Mouse (Mus musculus) ES-E14 (cell line): ENCODE results near the gene Sgo1. TPM values are rescaled to one million over a fixed set of nuclear protein-coding genes. Genes with fewer than 3 reads are reported as not detected.
"Not testable (repeated sequence)": the region's sequence is repeated elsewhere in the genome, so short reads cannot be mapped to it uniquely, and the experiment has no call there.

Source experiments
- DNase-seq: peaks from one replicate; pipeline ENCODE4 v3.0.0-alpha.2; 2013; ENCODE audit warnings: low read depth, low spot score
- H3K27ac ChIP-seq: 2 replicates; pipeline ENCODE4 v1.5.1; 2012; ENCODE audit warnings: low read depth, mild to moderate bottlenecking, low read length, moderate library complexity, mixed read lengths; ENCODE audit not compliant: poor library complexity, insufficient read depth, severe bottlenecking
- H3K36me3 ChIP-seq: 2 replicates; pipeline ENCODE4 v1.6.1; 2012; ENCODE audit warnings: mild to moderate bottlenecking, low read length, moderate library complexity, mixed read lengths; ENCODE audit not compliant: control insufficient read depth, poor library complexity, insufficient read depth, severe bottlenecking
- H3K4me1 ChIP-seq, 2 experiments: fragments of 150-350 bp in 1 of 2; sonication (generic) in 1 of 2; 2 replicates each; pipeline ENCODE4 v1.6.1; 2012; ENCODE audit warnings: low read length in 2 of 2, mild to moderate bottlenecking in 1 of 2, mixed read lengths in 1 of 2; ENCODE audit not compliant: control insufficient read depth in 2 of 2, insufficient read depth in 2 of 2, poor library complexity in 1 of 2
- H3K4me3 ChIP-seq, 2 experiments: fragments of 150-350 bp in 1 of 2; sonication (generic) in 1 of 2; 2 replicates each; pipeline ENCODE4 v1.5.1; 2012; ENCODE audit warnings: low read length in 2 of 2, low read depth in 1 of 2, mild to moderate bottlenecking in 1 of 2, mixed read lengths in 1 of 2; ENCODE audit not compliant: insufficient read depth in 1 of 2, poor library complexity in 1 of 2, severe bottlenecking in 1 of 2
- H3K9ac ChIP-seq: 2 replicates; pipeline ENCODE4 v1.6.1; 2012; ENCODE audit warnings: low read depth, mild to moderate bottlenecking, low read length, mixed read lengths; ENCODE audit not compliant: poor library complexity, insufficient read depth, severe bottlenecking
- H3K9me3 ChIP-seq: fragments of 150-350 bp; sonication (generic); 2 replicates; pipeline ENCODE4 v1.6.1; 2012; ENCODE audit warnings: low read depth, mild to moderate bottlenecking, low read length; ENCODE audit not compliant: control insufficient read depth, insufficient read depth
- CHD2 ChIP-seq: IDR thresholded peaks from 2 replicates; pipeline ENCODE4 v1.6.1; 2014; ENCODE audit warnings: mild to moderate bottlenecking, low read depth, low read length, inconsistent platforms
- HCFC1 ChIP-seq: IDR thresholded peaks from 2 replicates; pipeline ENCODE4 v1.6.1; 2012; ENCODE audit warnings: low read length, inconsistent platforms, borderline replicate concordance; ENCODE audit not compliant: insufficient read depth
- MAFK ChIP-seq: IDR thresholded peaks from 2 replicates; pipeline ENCODE4 v1.6.1; 2014; ENCODE audit warnings: mild to moderate bottlenecking, low read depth, low read length, inconsistent platforms; ENCODE audit not compliant: insufficient read depth
- ZC3H11A ChIP-seq: IDR thresholded peaks from 2 replicates; pipeline ENCODE4 v1.6.1; 2012; ENCODE audit warnings: low read depth, mild to moderate bottlenecking, inconsistent platforms, low read length, borderline replicate concordance
- ZNF384 ChIP-seq: IDR thresholded peaks from 2 replicates; pipeline ENCODE4 v1.6.1; 2012; ENCODE audit warnings: low read depth, low read length, inconsistent platforms
- in situ Hi-C, 2 experiments: fragments of 600-800 bp; cut with MboI; formaldehyde crosslinking; loops; one replicate each; pipeline ENCODE4 v1.15.1; 2025; ENCODE audit warnings: low sequenced_read_pairs in 2 of 2, inconsistent platforms in 1 of 2; ENCODE audit not compliant: unreplicated experiment in 2 of 2
- total RNA-seq: library from RNA; depleted of rRNA; stranded (reverse); fragments of 300-350 nt; gene quantifications from 2 replicates; pipeline ENCODE4 v1.2.3, GENCODE M21; 2012; rRNA removed

Sgo1 gene
- total RNA-seq: 23.8 and 26.5 TPM in 2 replicates

DNA sequence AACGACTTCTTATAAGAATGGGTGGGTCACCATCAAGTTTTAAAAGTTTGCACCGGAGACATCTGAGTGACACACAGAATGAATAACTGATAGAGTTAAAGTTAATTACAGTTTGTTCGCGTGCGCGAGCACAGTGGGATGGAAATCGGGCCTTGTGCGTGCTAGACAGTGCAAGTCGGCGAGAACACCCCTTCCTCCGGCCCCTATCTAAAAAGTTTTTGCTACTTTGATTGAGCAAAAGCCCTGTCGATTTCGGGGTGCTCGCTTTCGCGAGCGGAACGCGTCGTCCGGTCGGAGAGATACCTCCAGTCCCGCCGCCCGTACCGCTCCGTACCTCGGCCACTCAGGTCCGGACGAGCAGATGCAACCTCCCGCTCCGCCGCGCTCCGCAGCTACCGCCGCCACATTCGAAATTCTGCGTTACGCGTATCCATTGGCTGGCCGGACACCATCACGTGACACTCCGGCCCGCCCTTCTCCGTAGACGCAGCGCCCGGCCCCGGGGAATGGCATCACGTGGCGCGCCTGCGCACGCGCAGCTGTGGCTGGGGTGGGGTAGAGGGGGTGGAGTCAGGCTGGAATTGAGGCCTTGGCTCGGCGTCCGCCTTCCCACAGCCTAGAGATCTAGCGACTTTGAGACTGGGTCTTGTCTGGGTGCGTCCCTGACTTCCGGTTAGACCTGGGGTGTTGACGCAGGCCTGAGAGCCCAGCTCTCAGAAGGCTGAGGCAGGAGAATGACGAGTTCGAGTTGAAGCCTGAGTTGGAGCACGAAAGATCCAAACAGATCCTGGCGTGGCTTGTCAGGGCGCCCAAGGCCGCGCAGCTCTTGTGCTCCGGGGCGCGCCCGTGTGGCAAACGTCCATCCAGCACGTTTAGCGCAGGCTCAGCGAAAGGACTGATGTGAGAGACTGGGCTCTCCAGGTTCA lies at the start of gene Sgo1:
TSS of gene Sgo1 (minus strand) at position 457 of the 926 bp plus-strand sequence.
- no peaks in the 10 kb centered on the region for H3K9me3 ChIP-seq
- peaks cover 8% of the 10 kb centered on the region for H3K36me3 ChIP-seq
- H3K4me3 ChIP-seq: peak within 1 kb of the TSS; percentile 81 to 93
- H3K27ac ChIP-seq: peak within 1 kb of the TSS; percentile 89
- peaks cover 0 to 2% of the 10 kb centered on the region in 2 experiments; a peak in 2 of 4 replicates for H3K4me1 ChIP-seq
- TF ChIP-seq ZNF384 (no peak), MAFK (0 out of 2 replicates have a peak, but pooled peaks have one; percentile 34), HCFC1 (peak; percentile 55; the same call in 1 of the 2 replicates)
- peak; percentile 95 for DNase-seq
- H3K9ac ChIP-seq: peak within 1 kb of the TSS; percentile 91
- in situ Hi-C loops: no loop called here

DNA sequence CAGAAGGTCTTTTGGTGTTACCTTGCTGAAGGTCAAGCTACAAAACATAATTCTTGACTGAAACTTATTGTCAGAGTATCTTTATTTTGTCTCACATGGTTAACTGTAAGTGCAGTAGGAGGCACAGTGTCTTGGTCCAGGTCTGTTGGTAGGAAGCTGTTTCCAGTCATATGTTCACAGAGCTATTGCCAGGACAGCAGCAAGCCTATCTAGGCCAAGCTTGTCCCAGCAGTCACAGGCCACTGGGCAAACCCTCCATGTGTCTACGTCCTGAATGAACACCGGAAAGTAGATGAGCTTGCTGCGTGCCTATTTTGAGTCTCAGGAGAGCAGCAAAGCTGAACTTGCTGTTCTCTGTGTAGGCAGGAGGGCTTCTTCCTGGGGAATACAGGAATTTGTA lies 29.8 kb upstream of the Sgo1 start:
- H3K4me3 ChIP-seq, H3K9me3 ChIP-seq, H3K9ac ChIP-seq, H3K27ac ChIP-seq, H3K4me1 ChIP-seq, DNase-seq, in situ Hi-C loops, H3K36me3 ChIP-seq: not testable (repeated sequence)

DNA sequence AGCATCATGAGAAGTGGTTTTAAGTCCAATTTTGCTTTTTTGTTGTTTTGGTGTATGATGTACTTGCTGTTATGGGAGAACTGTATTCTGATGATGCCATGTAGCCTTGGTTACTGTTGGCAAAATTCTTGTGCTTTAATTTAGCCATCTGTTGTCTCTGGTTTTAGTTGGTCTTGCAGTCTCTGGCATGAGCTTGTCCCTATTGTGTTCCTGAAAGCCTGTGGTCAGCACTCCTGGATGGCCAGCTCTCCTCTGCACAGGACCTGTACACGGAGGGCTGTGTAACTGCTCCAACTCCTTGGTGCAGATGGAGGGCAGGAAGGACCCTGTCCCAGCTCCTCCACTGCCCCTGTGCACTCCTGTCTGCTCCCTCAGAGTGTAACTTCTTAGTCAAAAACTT lies 29.3 kb upstream of the Sgo1 start:
- no peak for TF ChIP-seq ZC3H11A
- Histone ChIP-seq H3K36me3 (no peaks in the 10 kb centered on the region), H3K4me3 (no peak overlapping the region), H3K9ac (no peak overlapping the region), H3K27ac (no peak overlapping the region), H3K9me3 (no peaks in the 10 kb centered on the region), H3K4me1 (no peaks in the 10 kb centered on the region)
- in situ Hi-C loops: no loop called here
- no peak for DNase-seq

DNA sequence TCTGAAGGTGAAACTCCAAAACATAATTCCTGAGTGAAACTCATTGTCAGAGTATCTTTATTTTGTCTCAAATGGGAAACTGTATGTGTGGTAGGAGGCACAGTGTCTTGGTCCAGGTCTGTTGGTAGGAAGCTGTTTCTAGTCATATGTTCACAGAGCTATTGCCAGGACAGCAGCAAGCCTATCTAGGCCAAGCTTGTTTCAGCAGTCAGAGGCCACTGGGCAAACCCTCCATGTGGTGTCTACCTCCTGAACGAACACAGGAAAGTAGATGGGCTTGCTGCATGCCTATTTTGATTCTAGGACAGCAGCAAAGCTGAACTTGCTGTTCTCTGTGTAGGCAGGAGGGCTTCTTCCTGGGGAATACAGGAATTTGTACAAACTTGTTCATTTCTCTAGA lies 26.0 kb upstream of the Sgo1 start:
- DNase-seq, H3K9me3 ChIP-seq, in situ Hi-C loops: not testable (repeated sequence)

DNA sequence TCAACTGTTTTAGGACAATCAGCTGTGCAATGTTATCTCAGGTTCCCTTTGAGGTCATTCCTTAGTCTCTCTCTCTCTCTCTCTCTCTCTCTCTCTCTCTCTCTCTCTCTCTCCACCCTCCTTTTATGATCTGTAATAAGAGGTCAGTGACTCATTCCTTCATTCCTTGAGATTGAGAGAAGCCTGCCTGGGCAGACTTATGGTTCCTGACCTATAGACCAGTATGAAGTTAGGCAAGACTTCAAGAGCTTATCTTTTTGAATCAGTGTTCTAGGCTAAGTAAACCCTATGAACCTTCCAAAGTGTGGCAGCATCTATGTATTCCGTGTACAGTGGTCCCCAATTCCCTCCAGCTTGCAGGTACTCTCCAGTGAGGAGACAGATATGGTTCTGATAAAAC lies 25.3 kb upstream of the Sgo1 start:
- DNase-seq: no peak
- no peak for TF ChIP-seq CHD2
- no peak for TF ChIP-seq ZNF384
- TF ChIP-seq MAFK: no peak
- no peak for TF ChIP-seq ZC3H11A
- no peak for TF ChIP-seq HCFC1
- Histone ChIP-seq H3K27ac (no peak overlapping the region), H3K36me3 (no peaks in the 10 kb centered on the region), H3K9me3 (no peaks in the 10 kb centered on the region), H3K4me3 (no peak overlapping the region), H3K4me1 (no peaks in the 10 kb centered on the region), H3K9ac (no peak overlapping the region)
- in situ Hi-C loops: no loop called here

More for the DNA sequence above, 26.0 kb upstream of the Sgo1 start:
- H3K36me3 ChIP-seq, H3K4me1 ChIP-seq, H3K4me3 ChIP-seq, H3K9ac ChIP-seq, H3K27ac ChIP-seq: not testable (repeated sequence)

DNA sequence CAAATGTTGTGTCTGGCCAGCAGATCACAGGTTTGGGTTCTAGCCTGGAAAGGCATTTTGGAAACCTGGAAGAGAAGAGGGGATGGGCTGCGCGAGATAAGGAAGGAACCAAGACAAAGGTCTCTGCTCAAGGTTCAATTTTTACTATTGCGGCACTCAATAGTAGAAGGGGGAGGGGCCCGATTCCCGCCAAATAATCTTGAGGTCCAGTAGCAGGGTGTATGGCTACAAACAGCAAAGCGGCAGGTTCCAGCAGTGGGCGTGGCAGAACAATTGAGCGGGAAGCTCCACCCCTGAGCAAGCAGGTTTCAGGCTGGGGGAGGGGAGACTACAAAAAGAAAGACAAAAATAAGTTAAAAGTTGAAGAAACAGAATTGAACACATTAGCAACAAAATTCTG lies 8.4 kb upstream of the Sgo1 start:
- in situ Hi-C loops: not testable (repeated sequence)
- H3K4me3 ChIP-seq: peak overlapping the region; percentile 30; a peak in 1 of 4 replicates

More for the DNA sequence above, 8.4 kb upstream of the Sgo1 start:
- not testable (repeated sequence) for H3K4me1 ChIP-seq, H3K27ac ChIP-seq, DNase-seq, H3K9ac ChIP-seq, H3K9me3 ChIP-seq, H3K36me3 ChIP-seq
